Mouse (Mus musculus) neural tube, embryonic 15.5 days (tissue): ENCODE data around the gene Bax. TPM values are rescaled to one million over a fixed set of nuclear protein-coding genes. Genes with fewer than 3 reads are reported as not detected.
"Not testable (repeated sequence)": the region's sequence is repeated elsewhere in the genome, so short reads cannot be mapped to it uniquely, and the experiment has no call there.

Source experiments
- ATAC-seq: fragments of 200-750 bp; cut with Nextera tagmentation; 2 replicates; pipeline ENCODE4 v1.8.0; 2017; ENCODE audit warnings: mild to moderate bottlenecking, moderate TSS enrichment, moderate library complexity; ENCODE audit not compliant: low FRiP score
- H3K27ac ChIP-seq: fragments of 300-500 bp; sonication (generic); replicated peaks from 2 replicates; pipeline ENCODE4 v1.5.1; 2015; ENCODE audit warnings: mild to moderate bottlenecking, inconsistent platforms
- H3K27me3 ChIP-seq: fragments of 300-500 bp; sonication (generic); replicated peaks from 2 replicates; pipeline ENCODE4 v1.6.1; 2015; ENCODE audit warnings: inconsistent platforms
- H3K36me3 ChIP-seq: fragments of 300-500 bp; sonication (generic); 2 replicates; pipeline ENCODE4 v1.6.1; 2015; ENCODE audit warnings: inconsistent platforms
- H3K4me1 ChIP-seq: fragments of 300-500 bp; sonication (generic); 2 replicates; pipeline ENCODE4 v1.6.1; 2015; ENCODE audit warnings: inconsistent platforms
- H3K4me2 ChIP-seq: fragments of 300-500 bp; sonication (generic); 2 replicates; pipeline ENCODE4 v1.6.1; 2015; ENCODE audit warnings: inconsistent platforms, mild to moderate bottlenecking, moderate library complexity
- H3K4me3 ChIP-seq: fragments of 300-500 bp; sonication (generic); replicated peaks from 2 replicates; pipeline ENCODE4 v1.5.1; 2015; ENCODE audit warnings: mild to moderate bottlenecking, inconsistent platforms
- H3K9ac ChIP-seq: fragments of 300-500 bp; sonication (generic); replicated peaks from 2 replicates; pipeline ENCODE4 v1.6.1; 2015; ENCODE audit warnings: mild to moderate bottlenecking, inconsistent platforms
- H3K9me3 ChIP-seq: fragments of 300-500 bp; sonication (generic); replicated peaks from 2 replicates; pipeline ENCODE4 v1.6.1; 2016; ENCODE audit warnings: inconsistent platforms
- WGBS: fragments of 180-500 bp; shearing (Covaris S2); methylation state at CpG from one replicate; pipeline ENCODE4 v1.1.7; 2015; ENCODE audit warnings: mixed read lengths; 5-methylcytosine and 5-hydroxymethylcytosine counted together
- polyA plus RNA-seq: library from polyadenylated mRNA; unstranded; fragments of >200 nt; fragmentation: Nextera tagmentation; extraction: Ambion mirVana; gene quantifications from 2 replicates; pipeline ENCODE4 v1.2.1, GENCODE M21; 2015

The Bax gene
- polyA plus RNA-seq, 1 experiment from 2014 or later, result 236 TPM

DNA sequence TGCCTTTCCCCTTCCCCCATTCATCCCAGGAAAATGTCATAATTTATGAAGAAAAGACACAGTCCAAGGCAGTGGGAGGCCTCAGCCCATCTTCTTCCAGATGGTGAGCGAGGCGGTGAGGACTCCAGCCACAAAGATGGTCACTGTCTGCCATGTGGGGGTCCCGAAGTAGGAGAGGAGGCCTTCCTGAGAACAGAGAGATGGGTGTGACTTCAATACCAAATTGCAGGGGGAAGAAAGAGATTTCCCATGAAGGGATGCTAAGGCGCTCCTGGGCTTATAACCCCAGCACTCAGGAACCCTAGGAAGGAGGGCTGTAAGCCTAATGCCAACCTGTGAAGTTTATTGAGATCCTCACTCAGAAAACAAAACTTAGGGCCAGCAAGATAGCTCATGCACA, 4.9 kb downstream of the Bax start:
- no peak overlapping the region for H3K4me3 ChIP-seq
- H3K4me1 ChIP-seq, result peaks cover 62% of the 10 kb centered on the region
- 75% methylated on average over 4 of the region's 4 CpGs for WGBS
- H3K4me2 ChIP-seq, result no peak overlapping the region
- H3K9ac ChIP-seq, result no peak overlapping the region
- H3K9me3 ChIP-seq, result no peaks in the 10 kb centered on the region
- H3K27ac ChIP-seq, result no peak overlapping the region; the same call in 1 of the 2 replicates
- peaks cover 44% of the 10 kb centered on the region for H3K36me3 ChIP-seq
- H3K27me3 ChIP-seq, result no peaks in the 10 kb centered on the region
- ATAC-seq, result no peak

- no peak for ATAC-seq
- Histone ChIP-seq H3K9ac (no peak overlapping the region), H3K27ac (peak overlapping the region; percentile 87), H3K27me3 (no peaks in the 10 kb centered on the region), H3K4me3 (no peak overlapping the region), H3K4me1 (peaks cover 66% of the 10 kb centered on the region), H3K36me3 (peaks cover 44% of the 10 kb centered on the region), H3K4me2 (peak overlapping the region; percentile 59; the same call in 1 of the 2 replicates), H3K9me3 (no peaks in the 10 kb centered on the region)
- WGBS, result 33% methylated on average over 5 of the region's 5 CpGs
These were observed 5.4 kb downstream of the Bax start for GRCm38 (mm10) chr7:45461326-45461725.

GRCm38 (mm10) chr7:45460860-45461314, 5.8 kb downstream of the Bax start:
- WGBS, result 20% methylated on average over 13 of the region's 13 CpGs
- Histone ChIP-seq H3K4me2 (peak overlapping the region; percentile 59), H3K4me1 (peaks cover 62% of the 10 kb centered on the region), H3K9me3 (no peaks in the 10 kb centered on the region), H3K9ac (no peak overlapping the region; the same call in 1 of the 2 replicates), H3K4me3 (no peak overlapping the region; the same call in 1 of the 2 replicates), H3K36me3 (peaks cover 46% of the 10 kb centered on the region), H3K27me3 (no peaks in the 10 kb centered on the region), H3K27ac (peak overlapping the region; percentile 87)
- no peak for ATAC-seq

DNA sequence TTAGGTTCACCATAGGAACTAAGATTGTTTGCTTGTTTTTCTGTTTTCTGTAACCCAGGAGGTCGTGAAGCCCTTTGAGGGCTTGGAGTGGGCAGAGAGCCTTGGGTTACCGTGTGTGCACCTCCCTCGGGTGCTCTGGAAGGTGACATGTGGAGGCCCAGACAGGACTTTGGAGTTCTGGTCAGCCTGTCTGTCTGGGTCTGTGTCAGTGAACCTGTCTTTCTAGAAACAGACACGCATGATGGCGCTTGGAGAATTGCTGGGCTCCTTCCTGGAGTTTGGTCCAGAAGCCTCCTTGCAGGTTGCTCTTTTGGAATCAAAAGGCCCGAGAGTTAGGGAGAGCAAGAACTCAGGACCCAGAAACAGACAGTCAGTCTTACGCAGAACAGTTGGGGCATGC, 6.3 kb downstream of the Bax start:
- H3K9me3 ChIP-seq, result no peaks in the 10 kb centered on the region
- peaks cover 51% of the 10 kb centered on the region for H3K36me3 ChIP-seq
- no peaks in the 10 kb centered on the region for H3K27me3 ChIP-seq
- H3K4me2 ChIP-seq, result peak overlapping the region; percentile 59
- H3K9ac ChIP-seq, result peak overlapping the region; percentile 27
- peak; percentile 0; the same call in 1 of the 2 replicates for ATAC-seq
- H3K27ac ChIP-seq, result peak overlapping the region; percentile 87
- H3K4me1 ChIP-seq, result peaks cover 57% of the 10 kb centered on the region
- H3K4me3 ChIP-seq, result peak overlapping the region; percentile 57
- 74% methylated on average over 7 of the region's 7 CpGs for WGBS

- peaks cover 49% of the 10 kb centered on the region for H3K4me1 ChIP-seq
- peak within 1 kb of the TSS; percentile 91 for H3K27ac ChIP-seq
- WGBS, result under 1% methylated on average over 32 of the region's 37 CpGs
- not testable (repeated sequence) for H3K9me3 ChIP-seq, H3K27me3 ChIP-seq
- peak within 1 kb of the TSS; percentile 67 for H3K9ac ChIP-seq
- H3K36me3 ChIP-seq, result peaks cover 51% of the 10 kb centered on the region
- H3K4me3 ChIP-seq, result peak within 1 kb of the TSS; percentile 57
- H3K4me2 ChIP-seq, result peak within 1 kb of the TSS; percentile 82
- peak; percentile 95 for ATAC-seq
These were observed 7.0 kb downstream of the Bax start, which contains the start of gene Ftl1 for GRCm38 (mm10) chr7:45459564-45460140. Gene Ftl1, minus strand, starts transcription at chr7:45459884.

- Histone ChIP-seq H3K27ac (peak overlapping the region; percentile 91), H3K4me1 (peaks cover 43% of the 10 kb centered on the region), H3K4me3 (peak overlapping the region; percentile 57), H3K9ac (peak overlapping the region; percentile 67), H3K27me3 (no peaks in the 10 kb centered on the region), H3K36me3 (peaks cover 55% of the 10 kb centered on the region), H3K4me2 (peak overlapping the region; percentile 82), H3K9me3 (no peaks in the 10 kb centered on the region)
- WGBS, result under 1% methylated on average over 43 of the region's 43 CpGs
- peak; percentile 79 for ATAC-seq
These were observed 7.7 kb downstream of the Bax start for GRCm38 (mm10) chr7:45458748-45459563.

DNA sequence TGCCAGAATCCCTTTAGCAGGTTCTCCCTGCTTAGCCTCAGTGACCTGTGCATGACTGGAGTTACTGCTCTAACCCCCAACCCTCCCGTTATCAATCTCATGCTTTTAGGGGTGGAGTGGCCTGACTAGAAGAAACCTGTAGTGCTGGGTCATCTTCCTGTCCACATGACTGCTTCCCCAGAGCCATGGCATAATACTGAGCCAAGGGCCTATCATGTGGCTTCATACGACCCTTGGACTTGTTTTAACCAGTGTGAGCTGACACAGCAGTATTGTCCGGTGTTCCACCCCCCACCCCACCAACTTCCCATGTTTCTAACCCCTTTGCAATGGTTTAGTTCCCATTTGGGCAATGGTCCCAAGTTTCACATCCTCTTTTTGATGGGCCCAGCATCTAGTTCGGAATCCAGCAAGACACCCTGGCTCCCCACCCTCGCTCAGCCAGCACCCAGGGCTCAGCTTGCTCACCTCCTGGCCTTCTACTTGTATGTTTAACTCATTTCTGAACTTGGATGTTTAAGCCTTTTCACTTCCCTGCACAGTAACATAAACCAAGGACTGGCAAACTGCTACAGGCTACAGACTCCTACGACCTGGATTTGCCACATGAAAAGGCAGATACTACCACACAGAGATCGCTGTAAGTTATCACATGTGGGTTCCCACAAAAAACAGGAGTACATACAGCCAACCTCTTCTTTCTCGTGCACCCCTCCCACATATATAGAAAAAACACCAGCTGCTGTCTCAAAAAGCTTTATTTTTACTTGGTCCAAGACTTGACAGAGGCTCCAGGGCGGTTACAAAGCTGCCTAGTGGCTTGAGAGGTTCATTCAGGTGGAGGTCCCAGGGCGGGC, 9.3 kb downstream of the Bax start:
- ATAC-seq, result no peak
- peaks cover 39% of the 10 kb centered on the region for H3K4me1 ChIP-seq
- H3K27me3 ChIP-seq, result no peaks in the 10 kb centered on the region
- no peaks in the 10 kb centered on the region for H3K9me3 ChIP-seq
- WGBS, result 70% methylated on average over 9 of the region's 10 CpGs
- peaks cover 49% of the 10 kb centered on the region for H3K36me3 ChIP-seq
- H3K4me3 ChIP-seq, result peak overlapping the region; percentile 57
- peak overlapping the region; percentile 82 for H3K4me2 ChIP-seq
- peak overlapping the region; percentile 91 for H3K27ac ChIP-seq
- H3K9ac ChIP-seq, result peak overlapping the region; percentile 67

DNA sequence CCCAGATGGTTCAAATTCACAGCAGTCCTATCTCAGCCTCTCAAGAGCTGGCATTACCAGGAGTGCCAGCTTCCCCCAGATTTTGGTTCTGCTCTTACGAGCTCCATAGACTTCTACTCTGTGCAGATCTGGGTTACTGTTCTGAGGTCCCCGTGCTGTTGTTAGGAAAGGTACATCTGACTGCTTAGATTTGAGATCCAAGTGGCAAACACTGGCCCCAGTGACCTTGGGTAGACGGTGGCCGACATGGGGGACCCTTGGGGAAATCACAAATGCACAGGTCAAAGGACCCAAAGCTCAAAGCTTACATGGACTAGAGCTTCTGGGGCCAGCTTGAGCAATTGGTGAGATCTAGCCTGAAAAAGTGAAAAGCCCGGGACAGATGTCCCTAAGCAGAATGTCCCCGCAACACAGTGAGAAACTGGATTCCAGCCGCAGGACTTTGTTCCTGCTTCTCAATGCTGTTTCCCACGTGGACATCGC, 9.9 kb downstream of the Bax start:
- no peaks in the 10 kb centered on the region for H3K9me3 ChIP-seq
- peak overlapping the region; percentile 67 for H3K9ac ChIP-seq
- H3K27ac ChIP-seq, result peak overlapping the region; percentile 91
- H3K4me1 ChIP-seq, result peaks cover 36% of the 10 kb centered on the region
- peaks cover 51% of the 10 kb centered on the region for H3K36me3 ChIP-seq
- H3K4me2 ChIP-seq, result peak overlapping the region; percentile 82
- no peak for ATAC-seq
- WGBS, result 53% methylated on average over 9 of the region's 9 CpGs
- no peaks in the 10 kb centered on the region for H3K27me3 ChIP-seq
- peak overlapping the region; percentile 57; the same call in 1 of the 2 replicates for H3K4me3 ChIP-seq

- Histone ChIP-seq H3K4me2 (no peak overlapping the region), H3K4me1 (peaks cover 35% of the 10 kb centered on the region), H3K27ac (no peak overlapping the region), H3K4me3 (no peak overlapping the region), H3K9me3 (no peaks in the 10 kb centered on the region), H3K36me3 (peaks cover 49% of the 10 kb centered on the region), H3K27me3 (no peaks in the 10 kb centered on the region), H3K9ac (no peak overlapping the region)
- WGBS, result 80% methylated on average over 13 of the region's 13 CpGs
- ATAC-seq, result no peak
These were observed 10.6 kb downstream of the Bax start for GRCm38 (mm10) chr7:45455932-45456696.

DNA sequence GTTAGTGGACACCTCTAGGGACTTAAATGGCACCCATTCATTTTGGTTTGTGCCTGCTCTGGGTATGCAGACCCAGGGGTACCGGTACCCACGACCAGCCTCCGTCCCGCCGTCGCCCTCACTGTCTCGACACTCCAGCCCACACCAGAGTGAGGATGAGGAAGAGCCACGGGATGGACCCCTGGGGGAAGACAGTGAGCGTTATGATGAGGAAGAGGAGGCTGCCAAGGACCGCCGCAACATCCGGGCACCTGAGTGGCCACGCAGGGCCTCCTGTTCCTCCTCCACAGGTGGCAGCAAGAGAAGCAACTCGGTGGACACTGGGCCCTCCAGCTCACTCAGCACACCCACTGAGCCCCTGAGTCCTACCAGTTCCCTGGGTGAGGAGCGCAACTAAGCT, 11.7 kb downstream of the Bax start:
- H3K27me3 ChIP-seq, result no peaks in the 10 kb centered on the region
- H3K27ac ChIP-seq, result no peak overlapping the region
- no peaks in the 10 kb centered on the region for H3K9me3 ChIP-seq
- H3K9ac ChIP-seq, result no peak overlapping the region
- ATAC-seq, result no peak
- H3K36me3 ChIP-seq, result peaks cover 51% of the 10 kb centered on the region
- 85% methylated on average over 15 of the region's 15 CpGs for WGBS
- peaks cover 24% of the 10 kb centered on the region for H3K4me1 ChIP-seq
- no peak overlapping the region for H3K4me2 ChIP-seq
- no peak overlapping the region for H3K4me3 ChIP-seq
